Mouse (Mus musculus) frontal cortex, postnatal 36 days (tissue): Measurements from ENCODE around the gene Rabl6.

ENCODE experiments used
- DNase-seq, 2 experiments: peaks; one replicate each; pipeline ENCODE4 v3.0.0; 2022; ENCODE audit warnings: low spot score in 2 of 2

The Rabl6 gene

DNA sequence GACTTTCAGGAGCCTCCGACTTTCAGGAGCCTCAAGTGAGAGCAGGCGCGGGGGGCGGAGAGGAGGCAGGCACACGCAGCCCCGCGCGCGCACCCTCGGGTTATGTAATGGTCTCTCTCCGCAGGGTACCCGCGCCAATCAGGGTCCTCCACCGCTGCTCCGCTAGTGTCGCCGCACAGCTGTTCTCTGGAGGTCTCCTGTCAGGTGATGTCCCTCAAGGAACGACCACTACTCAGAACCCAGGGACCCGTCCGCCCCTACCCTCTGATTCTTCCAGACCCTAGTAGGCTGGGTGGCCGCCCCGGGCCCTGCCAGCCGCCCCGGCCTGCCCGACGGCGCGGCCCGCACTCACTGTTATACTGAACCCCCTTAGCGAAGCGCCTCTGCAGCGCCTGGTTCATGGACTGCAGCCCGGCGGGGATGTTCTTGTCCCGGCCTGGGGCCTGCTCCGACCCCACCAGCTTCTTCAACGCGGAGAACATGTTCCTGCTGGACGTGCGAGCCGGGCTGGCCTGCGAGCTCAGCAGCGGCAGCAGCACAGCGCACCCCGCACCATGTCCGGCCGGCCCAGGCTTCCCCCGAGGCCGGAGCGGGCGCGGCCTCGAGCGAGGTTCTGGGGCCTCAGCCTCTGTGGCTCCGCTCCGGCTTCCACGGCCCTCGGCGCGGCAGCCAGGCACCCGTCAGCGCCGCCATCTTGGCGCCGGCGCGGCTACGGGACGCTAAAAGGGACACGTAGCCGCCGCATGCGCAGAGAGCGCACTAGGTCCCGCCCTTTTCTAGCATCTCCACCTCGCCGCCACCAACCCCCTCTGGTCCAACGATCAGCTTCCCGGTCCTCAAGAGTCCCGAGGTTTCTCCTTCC is at the start of gene Rabl6:
Rabl6 (minus strand) TSS at position 761 of the 862 bp plus-strand sequence.
- DNase-seq, result peak; percentile 91 to 92

DNA sequence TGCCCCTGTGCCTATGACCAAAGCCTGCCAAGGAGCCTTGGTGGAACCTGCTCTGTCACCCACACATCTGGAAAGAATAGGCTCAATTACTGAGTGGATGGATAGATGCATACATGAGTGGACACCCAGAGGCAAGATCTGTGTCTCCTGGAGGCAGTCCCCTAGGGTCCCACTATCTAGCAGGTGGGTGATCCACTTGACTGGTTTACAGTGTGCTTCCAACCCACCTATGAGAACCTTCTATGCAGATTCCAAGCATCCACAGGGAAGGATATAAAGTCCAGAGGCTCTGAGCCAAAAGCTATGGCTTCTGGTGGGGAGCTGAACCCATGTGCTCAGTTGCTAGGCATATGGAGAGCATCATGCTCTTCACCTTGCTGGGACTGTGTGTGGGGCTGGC is 49.3 kb upstream of the Rabl6 start, which contains the start of gene Lcn5:
Lcn5 (plus strand) TSS at position 301 of the 400 bp plus-strand sequence.
- DNase-seq, result no peak

- DNase-seq, result no peak
Measured at GRCm38 (mm10) chr2:25657246-25657645, 48.9 kb upstream of the Rabl6 start.

DNA sequence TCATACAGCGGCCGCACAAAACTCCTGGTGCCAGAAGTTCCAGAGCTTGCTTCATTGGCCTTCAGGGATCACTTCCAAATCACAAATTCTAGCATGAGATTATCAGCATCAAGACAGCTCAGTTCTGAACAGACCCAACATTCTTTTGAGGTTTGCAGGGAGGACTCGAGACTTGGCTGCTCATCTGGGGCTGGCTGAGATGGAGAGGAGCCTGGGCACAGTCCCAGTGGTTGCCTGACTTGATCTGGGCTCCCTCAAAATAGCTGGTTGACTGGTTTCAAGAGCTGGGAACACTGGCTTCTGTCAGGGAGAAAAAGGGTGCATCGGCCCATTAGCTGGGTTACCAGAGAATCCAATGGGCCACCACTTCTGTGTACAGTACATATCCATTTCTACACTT is 48.4 kb upstream of the Rabl6 start:
- DNase-seq, result peak; percentile 4 to 35

DNA sequence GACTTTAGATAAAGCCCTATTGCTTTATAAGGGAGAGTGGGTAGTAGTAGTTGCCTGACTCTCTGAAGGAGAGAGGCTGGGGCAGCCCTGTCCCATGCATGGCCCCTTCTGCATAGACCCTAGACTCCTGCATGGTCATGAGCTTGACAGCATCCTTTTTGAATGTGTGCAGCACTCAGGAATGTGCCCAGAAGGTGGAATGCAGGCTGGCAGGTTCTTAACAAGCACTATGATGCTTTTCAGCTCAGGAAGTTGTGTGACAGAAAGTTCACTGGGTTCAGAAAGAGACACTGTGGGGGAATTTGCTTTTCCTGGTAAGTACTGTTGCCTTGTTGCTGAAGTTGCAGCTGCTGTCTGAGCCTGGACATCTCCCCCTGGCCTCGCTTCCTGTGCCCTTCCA is 46.2 kb upstream of the Rabl6 start:
- no peak for DNase-seq

- DNase-seq, result no peak
Measured at GRCm38 (mm10) chr2:25652902-25653301, 44.6 kb upstream of the Rabl6 start, which contains the start of gene Lcn8. TSS of gene Lcn8 (plus strand) at chr2:25653120.

- DNase-seq, result peak; percentile 17 to 26
Measured at GRCm38 (mm10) chr2:25639890-25640289, 31.6 kb upstream of the Rabl6 start.

DNA sequence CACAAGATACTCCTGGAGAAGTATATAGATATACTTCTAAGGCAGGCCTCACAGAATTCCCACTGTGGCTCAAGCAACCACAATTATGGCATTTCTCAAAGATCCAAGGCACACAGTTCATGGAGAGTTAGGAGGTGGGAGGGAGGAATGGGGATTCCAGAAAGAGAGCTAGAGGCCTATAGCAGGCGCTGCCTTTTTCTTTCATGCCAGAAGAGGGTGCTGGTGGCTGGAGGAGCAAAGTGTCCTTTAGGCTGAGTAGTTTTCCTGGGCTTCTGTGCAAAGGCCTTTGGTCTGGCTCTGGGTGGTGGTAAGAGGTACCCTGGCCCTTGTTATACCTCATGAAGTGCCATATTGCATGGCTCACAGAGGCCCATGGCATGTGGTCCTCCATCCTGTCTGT is 25.7 kb upstream of the Rabl6 start:
- DNase-seq, result no peak

- no peak for DNase-seq
Measured at GRCm38 (mm10) chr2:25633616-25634015, 25.3 kb upstream of the Rabl6 start.

DNA sequence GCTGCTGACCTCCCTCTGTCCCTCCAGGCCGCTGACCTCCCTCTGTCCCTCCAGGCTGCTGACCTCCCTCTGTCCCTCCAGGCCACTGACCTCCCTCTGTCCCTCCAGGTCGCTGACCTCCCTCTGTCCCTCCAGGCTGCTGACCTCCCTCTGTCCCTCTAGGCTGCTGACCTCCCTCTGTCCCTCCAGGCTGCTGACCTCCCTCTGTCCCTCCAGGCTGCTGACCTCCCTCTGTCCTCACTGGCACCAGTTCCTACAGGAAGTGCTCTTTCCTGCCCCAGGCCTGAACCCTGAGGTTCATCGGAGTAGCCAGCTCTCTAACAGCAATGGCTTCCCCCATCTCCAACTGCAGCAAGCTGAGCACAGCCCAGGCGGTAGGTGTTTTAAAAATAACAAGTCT is 20.4 kb upstream of the Rabl6 start:
- DNase-seq, result no peak

GRCm38 (mm10) chr2:25627811-25628210 is 19.5 kb upstream of the Rabl6 start, which contains the start of gene Fcna:
TSS of gene Fcna (minus strand) at chr2:25628030.
- no peak for DNase-seq

DNA sequence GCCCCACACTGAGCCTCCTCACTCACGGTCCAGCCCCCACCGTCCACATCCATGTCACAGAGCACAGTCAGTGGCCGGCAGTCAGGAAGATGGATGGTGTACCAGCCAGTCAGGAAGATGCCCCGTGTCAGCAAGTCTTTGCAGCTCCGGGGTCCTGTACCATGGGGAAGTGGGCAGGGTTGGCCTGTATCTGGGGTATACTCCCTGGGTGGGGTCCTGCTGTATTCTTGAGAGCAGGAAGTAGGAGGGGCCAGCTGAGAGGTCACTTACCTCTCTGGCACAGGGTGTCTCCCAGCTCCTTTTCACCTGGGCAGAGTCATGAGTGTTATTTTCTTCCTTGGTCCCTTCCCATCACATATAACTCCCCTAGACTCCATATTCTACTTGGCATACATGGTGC is 17.7 kb upstream of the Rabl6 start:
- no peak for DNase-seq

DNA sequence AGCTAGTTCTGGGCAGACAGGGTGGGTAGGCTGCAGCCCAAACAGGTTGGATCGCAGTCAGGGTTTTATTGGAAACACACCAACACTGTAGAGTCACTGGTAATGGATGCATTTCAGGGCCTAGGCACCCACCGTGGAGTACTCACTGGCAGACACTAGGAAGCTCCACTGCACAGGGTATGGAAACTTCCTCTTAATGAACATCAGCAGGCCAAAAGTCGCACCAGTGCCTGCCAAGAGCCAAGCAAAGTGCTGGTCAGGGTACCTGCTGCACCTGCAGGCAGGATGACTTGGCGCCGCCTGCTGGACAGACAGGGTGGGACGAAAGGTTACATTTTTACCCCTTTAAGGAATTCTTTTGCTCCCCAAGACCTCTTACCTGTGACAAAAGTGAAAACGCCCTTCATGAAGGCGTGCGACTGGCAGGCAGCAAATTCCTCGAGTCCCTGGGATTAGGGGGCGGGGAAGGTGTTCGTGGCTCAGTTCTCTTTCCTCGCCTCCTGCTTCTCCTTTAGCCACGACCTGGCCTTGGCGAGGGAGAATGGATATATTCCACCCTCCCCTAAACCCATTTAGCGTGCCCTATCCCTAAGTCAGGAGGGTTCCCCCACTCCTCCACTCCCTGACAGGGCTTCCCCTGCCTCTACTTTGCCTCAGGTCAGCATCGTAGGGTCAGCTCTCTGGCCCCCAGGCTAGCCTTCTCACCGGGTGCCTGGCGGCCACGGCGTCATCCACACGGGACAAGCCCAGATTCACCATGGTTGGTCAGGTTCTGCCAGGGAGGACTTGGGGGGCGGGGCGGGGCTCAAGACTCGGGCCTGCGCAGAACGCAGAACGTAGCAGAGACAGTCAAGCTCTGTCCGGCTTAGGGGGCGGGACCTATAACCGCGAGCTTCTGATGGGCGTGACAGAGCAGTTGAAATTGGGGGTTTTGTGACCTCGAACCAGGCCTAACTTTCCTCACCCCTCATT is 13.2 kb upstream of the Rabl6 start, which contains the start of gene Tmem141:
Tmem141 (minus strand) TSS at position 777 of the 972 bp plus-strand sequence.
- peak; percentile 84 to 88 for DNase-seq

- DNase-seq, result no peak
Measured at GRCm38 (mm10) chr2:25620852-25621228, 12.5 kb upstream of the Rabl6 start.

DNA sequence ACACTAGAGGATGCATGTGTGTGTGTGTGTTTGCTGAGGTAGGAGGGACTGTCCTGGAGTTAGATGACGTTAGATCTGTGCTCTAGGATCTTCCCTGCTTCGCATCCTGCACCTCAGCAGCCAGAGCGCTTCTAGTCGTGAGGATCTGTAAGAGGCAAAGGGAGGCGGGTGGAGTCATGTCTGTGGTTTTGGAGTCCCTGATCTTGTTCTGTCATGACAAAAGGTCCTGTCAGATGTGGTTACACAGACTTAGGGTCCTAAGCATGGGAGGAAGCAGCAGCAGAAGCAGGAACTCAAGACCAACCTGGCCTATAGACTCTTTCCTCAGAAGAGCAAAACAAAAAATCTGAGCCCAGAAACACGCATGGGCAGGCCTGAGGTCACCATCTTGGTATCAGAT is 12.1 kb upstream of the Rabl6 start:
- DNase-seq, result no peak

DNA sequence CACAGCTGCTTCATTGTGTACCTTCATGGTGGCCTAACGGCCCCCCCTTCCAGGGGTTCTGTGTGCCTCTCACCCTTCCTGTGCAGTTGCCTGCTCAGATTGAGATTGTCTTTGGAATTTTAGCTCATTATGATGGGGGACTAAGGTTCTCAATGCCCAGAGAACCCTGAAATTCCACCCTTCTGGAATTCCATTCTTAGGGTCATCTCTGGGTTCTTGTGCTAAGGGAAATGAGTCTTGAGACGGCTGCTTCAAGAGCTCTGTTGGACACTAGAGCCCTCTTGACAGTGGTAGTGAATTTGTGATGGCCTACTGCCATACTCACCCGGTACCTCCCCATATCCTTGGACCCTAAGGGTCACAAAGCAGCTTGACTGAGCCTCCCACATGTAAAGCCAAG is 9.3 kb upstream of the Rabl6 start, which contains the start of gene Ccdc183:
Ccdc183 (minus strand) TSS at position 101 of the 400 bp plus-strand sequence.
- DNase-seq, result no peak

GRCm38 (mm10) chr2:25616398-25616797 is 8.1 kb upstream of the Rabl6 start:
- no peak for DNase-seq

DNA sequence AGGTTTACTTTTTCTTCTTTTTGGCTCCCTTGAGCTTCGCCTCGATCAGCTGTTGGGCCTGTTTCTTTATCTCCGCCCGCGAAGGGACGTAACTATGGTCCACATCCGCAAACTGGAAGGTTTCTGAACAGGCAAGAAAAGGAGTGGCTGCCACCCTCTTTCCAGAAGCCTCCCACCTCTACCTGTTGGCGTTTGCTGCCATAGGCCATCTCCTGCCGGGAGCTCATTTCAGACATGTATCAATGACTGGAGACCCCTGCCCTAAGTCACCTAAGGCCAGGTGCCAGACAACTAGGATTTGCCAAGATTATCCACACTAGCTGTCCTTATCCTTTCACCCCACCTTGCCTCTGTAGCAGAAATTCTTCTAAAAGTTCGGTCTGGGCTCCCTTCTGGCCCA is 350 bp upstream of the Rabl6 start:
- no peak for DNase-seq

GRCm38 (mm10) chr2:25602526-25602925 is 5.8 kb downstream of the Rabl6 start:
- no peak for DNase-seq

DNA sequence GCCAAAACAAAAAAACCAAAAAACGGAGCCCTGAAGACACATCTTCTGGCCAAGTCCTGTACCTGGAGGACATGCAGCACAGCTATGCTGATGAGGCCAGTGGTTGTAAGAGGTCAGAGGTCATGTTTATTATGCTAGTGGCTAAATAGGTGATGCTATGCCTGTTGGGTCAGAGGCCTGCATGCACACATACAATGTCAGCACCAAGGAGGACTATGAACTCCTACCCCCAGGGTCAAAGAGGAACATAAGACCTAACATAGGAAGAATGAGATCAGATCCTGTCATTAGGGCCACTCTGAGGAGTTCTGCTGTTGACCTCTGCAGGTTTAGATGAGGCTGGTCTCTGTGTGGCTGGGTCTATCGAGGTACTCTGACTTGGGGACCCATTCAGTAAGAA is 8.3 kb downstream of the Rabl6 start:
- DNase-seq, result no peak

DNA sequence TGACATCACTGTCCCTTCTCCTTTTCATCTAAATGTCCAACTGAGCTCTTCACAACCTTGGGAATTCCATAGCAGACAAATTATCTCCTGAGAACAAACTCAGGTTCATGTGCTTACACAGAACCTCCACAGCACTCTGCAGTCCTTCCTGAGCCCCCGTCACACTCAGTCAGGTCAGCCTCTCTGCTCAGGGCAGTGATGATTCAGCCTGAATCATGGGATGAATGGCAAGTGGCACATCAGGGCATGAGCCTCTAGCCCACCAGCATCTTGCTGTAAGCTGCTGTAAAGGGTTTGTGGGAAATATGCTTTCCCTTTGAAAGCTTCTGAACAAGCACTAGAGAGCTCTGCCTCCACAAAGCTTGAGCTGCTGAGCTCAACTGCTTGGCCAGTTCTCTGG is 9.6 kb downstream of the Rabl6 start:
- no peak for DNase-seq
